Mouse (Mus musculus) forebrain, embryonic 11.5 days (tissue): Measurements from ENCODE around the gene Tmem184a. TPM values are rescaled to one million over a fixed set of nuclear protein-coding genes. Genes with fewer than 3 reads are reported as not detected.

Experiments
- ATAC-seq: fragments of 200-750 bp; cut with Nextera tagmentation; replicated peaks from 2 replicates; pipeline ENCODE4 v1.8.0; 2017; ENCODE audit warnings: moderate TSS enrichment; ENCODE audit not compliant: low FRiP score
- DNase-seq: peaks from one replicate; pipeline ENCODE4 v3.0.0-alpha.2; 2017; ENCODE audit warnings: low spot score
- H3K27ac ChIP-seq: fragments of 300-500 bp; sonication (generic); 2 replicates; pipeline ENCODE4 v1.5.1; 2014; ENCODE audit warnings: low read depth, low read length
- H3K27me3 ChIP-seq: fragments of 300-500 bp; sonication (generic); 2 replicates; pipeline ENCODE4 v1.6.1; 2014; ENCODE audit warnings: mild to moderate bottlenecking, low read length, mixed read lengths; ENCODE audit not compliant: control insufficient read depth, insufficient read depth
- H3K36me3 ChIP-seq: fragments of 300-500 bp; sonication (generic); 2 replicates; pipeline ENCODE4 v1.6.1; 2014; ENCODE audit warnings: mild to moderate bottlenecking, low read length, moderate library complexity, mixed read lengths; ENCODE audit not compliant: control insufficient read depth, insufficient read depth
- H3K4me1 ChIP-seq: fragments of 300-500 bp; sonication (generic); replicated peaks from 2 replicates; pipeline ENCODE4 v1.6.1; 2014; ENCODE audit warnings: low read length, mixed read lengths; ENCODE audit not compliant: control insufficient read depth, insufficient read depth
- H3K4me2 ChIP-seq: fragments of 300-500 bp; sonication (generic); 2 replicates; pipeline ENCODE4 v1.6.1; 2014; ENCODE audit warnings: low read depth, mild to moderate bottlenecking, low read length, moderate library complexity, mixed read lengths; ENCODE audit not compliant: severe bottlenecking
- H3K4me3 ChIP-seq: fragments of 300-500 bp; sonication (generic); 2 replicates; pipeline ENCODE4 v1.5.1; 2014; ENCODE audit warnings: low read depth, low read length
- H3K9ac ChIP-seq: fragments of 300-500 bp; sonication (generic); 2 replicates; pipeline ENCODE4 v1.6.1; 2014; ENCODE audit warnings: low read length
- H3K9me3 ChIP-seq: fragments of 300-500 bp; sonication (generic); 2 replicates; pipeline ENCODE4 v1.6.1; 2016; ENCODE audit warnings: low read length, mixed read lengths; ENCODE audit not compliant: control insufficient read depth
- WGBS: fragments of 180-500 bp; shearing (Covaris S2); extraction: QIAGEN DNeasy Blood & Tissue Kit; methylation state at CpG from one replicate; pipeline ENCODE4 v1.1.7; 2014; 5-methylcytosine and 5-hydroxymethylcytosine counted together
- polyA plus RNA-seq: library from polyadenylated mRNA; unstranded; fragments of >200 nt; fragmentation: Nextera tagmentation; extraction: Ambion mirVana; gene quantifications from 2 replicates; pipeline ENCODE4 v1.2.1, GENCODE M21; 2014

Tmem184a gene
- polyA plus RNA-seq, 1 experiment from 2014 or later: 1.1 TPM

DNA sequence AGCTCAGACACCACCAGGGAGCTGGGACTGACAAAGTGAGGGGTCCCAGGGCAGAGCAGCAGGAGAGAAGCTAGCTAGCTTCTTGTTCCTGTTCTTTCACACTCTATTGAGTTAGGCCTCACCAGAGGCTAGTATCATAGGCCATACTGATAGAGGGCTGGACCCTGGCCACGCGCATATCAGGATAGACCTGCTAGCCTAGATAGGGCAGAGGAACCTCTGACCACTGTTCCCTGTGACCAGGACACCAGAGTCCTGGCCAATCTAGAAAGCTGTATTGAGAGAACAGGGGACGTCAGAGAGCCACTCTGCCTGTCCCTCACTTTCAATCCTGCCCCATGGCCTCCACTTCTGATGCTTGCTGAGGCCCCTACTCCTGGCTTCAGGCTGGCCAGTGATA is 1.7 kb downstream of the Tmem184a start:
- WGBS: 85% methylated on average over 3 of the region's 3 CpGs
- ATAC-seq (no peak), DNase-seq (peak; percentile 48)
- Histone ChIP-seq H3K4me2 (no peak overlapping the region), H3K4me3 (no peak overlapping the region), H3K4me1 (no peaks in the 10 kb centered on the region), H3K9ac (no peak overlapping the region), H3K9me3 (no peaks in the 10 kb centered on the region), H3K36me3 (no peaks in the 10 kb centered on the region; the same call in 1 of the 2 replicates), H3K27ac (no peak overlapping the region), H3K27me3 (no peaks in the 10 kb centered on the region; the same call in 1 of the 2 replicates)

DNA sequence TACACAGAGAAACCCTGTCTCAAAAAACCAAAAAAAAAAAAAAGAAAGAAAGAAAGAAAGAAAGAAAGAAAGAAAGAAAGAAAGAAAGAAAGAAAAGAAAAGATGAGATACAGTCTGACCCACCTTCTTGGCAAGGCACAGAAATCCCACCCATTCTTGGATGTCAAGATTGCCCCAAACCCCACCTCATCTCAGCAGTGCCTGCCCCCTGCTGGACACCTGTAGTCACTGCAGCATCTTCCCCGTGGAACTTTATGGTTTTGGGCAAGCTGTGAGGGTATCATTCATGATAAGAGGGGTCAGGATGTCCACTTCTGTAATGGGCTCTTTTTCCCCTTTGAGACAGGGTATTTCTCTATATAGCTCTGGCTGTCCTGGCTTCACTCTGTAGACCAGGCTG is 2.4 kb downstream of the Tmem184a start:
- H3K36me3 ChIP-seq: no peaks in the 10 kb centered on the region; the same call in 1 of the 2 replicates
- H3K9ac ChIP-seq: no peak overlapping the region
- no peaks in the 10 kb centered on the region for H3K4me1 ChIP-seq
- no peak overlapping the region for H3K4me2 ChIP-seq
- H3K9me3 ChIP-seq: no peaks in the 10 kb centered on the region
- WGBS: 14% methylated on average over 1 of the region's 1 CpGs
- ATAC-seq (no peak), DNase-seq (peak; percentile 57)
- no peak overlapping the region for H3K27ac ChIP-seq
- H3K27me3 ChIP-seq: no peaks in the 10 kb centered on the region; the same call in 1 of the 2 replicates
- H3K4me3 ChIP-seq: no peak overlapping the region

DNA sequence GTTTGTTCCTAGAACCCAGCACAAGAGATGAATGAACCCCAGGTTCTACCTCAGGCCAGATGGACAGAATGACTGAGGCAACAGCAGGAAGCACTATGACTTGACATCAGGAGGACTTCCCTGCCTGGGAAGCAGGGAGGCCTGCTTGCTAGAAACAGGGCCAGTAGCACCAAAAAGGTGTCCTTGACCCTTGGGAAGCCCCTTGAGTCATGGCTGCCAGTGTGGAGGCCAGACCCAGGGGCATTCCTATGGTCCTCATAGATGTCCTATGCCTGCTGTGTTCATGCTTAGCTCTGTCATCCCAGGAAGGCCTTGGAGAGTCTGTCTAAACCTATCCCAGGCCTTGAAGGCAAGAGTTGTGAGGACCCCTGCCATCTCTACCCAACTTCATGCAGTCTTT is 3.3 kb downstream of the Tmem184a start:
- Histone ChIP-seq H3K36me3 (no peaks in the 10 kb centered on the region), H3K4me3 (no peak overlapping the region), H3K4me1 (no peaks in the 10 kb centered on the region), H3K27ac (no peak overlapping the region), H3K27me3 (no peaks in the 10 kb centered on the region; the same call in 1 of the 2 replicates), H3K9ac (no peak overlapping the region), H3K4me2 (no peak overlapping the region), H3K9me3 (no peaks in the 10 kb centered on the region)
- ATAC-seq (no peak), DNase-seq (no peak)

DNA sequence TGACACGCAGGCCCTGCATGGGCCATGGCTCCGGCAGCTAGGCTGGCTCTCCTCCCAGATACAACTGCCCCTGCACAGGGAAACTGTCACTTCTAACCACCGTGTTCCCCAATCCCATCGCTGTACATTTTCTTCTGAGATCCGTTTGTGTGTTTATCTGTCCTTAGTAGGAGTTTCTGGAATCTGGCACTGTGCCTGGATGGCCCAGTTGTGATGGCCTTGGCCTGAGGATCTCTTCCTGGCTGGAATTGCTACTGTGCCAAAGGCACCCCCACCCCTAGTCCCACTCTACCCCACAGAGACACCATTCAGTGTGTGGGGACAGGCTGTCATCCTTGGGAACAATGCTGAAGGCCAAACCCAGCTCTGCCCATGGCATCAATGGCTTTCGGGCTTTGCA is 3.8 kb downstream of the Tmem184a start:
- H3K27ac ChIP-seq: no peak overlapping the region
- no peaks in the 10 kb centered on the region for H3K36me3 ChIP-seq
- no peaks in the 10 kb centered on the region; the same call in 1 of the 2 replicates for H3K27me3 ChIP-seq
- WGBS: 86% methylated on average over 6 of the region's 6 CpGs
- ATAC-seq (no peak), DNase-seq (no peak)
- no peaks in the 10 kb centered on the region for H3K4me1 ChIP-seq
- H3K9ac ChIP-seq: no peak overlapping the region
- no peak overlapping the region for H3K4me3 ChIP-seq
- H3K9me3 ChIP-seq: no peaks in the 10 kb centered on the region
- H3K4me2 ChIP-seq: no peak overlapping the region

DNA sequence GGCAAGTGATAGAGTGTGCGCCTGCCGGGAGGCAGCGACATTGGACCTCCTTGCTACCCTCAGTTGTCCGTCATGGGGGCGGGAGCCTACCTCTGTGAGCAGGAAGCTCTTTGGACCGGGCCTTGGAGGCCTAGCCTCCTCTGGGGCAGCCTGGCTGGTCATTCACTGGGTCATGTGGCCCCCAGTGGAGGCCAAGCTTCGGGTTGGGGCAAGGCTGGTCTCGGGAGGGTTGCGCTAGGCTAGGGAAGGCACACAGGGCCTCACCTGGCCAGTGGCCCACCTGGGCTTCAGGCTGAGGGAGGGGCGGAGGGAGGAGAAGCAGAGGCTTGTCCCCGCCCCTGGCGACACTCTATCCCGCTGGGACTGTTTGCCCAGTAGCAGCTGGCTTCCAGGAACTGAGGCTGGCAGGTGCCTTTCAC is 5.7 kb downstream of the Tmem184a start:
- no peak for ATAC-seq
- 11% methylated on average over 12 of the region's 13 CpGs for WGBS
- H3K4me3 ChIP-seq: no peak overlapping the region
- no peak overlapping the region for H3K4me2 ChIP-seq
- H3K36me3 ChIP-seq: no peaks in the 10 kb centered on the region
- H3K9ac ChIP-seq: no peak overlapping the region
- DNase-seq: peak; percentile 45
- H3K9me3 ChIP-seq: no peaks in the 10 kb centered on the region
- H3K27me3 ChIP-seq: no peaks in the 10 kb centered on the region; the same call in 1 of the 2 replicates
- H3K4me1 ChIP-seq: no peaks in the 10 kb centered on the region
- H3K27ac ChIP-seq: no peak overlapping the region

DNA sequence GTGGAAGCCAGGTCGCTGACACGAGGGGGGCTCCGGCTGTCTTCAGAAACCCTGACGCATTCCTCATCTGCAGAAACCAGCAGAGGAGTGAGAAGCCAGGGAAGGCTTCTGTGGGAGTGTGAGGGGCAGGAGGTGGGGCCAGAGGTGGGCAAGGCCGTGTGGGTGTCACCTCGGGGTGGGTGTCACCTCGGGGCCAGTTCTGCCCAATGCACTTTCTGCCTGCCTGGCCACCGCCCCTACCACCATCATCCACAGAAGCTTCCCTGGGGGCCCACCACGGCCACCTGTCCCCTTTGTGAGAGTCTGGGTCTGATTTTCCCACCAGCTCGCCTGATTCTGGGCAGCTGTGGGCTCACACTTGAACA is 6.6 kb downstream of the Tmem184a start:
- DNase-seq: no peak
- no peak overlapping the region for H3K4me3 ChIP-seq
- H3K4me1 ChIP-seq: no peaks in the 10 kb centered on the region
- no peak overlapping the region for H3K4me2 ChIP-seq
- WGBS: 48% methylated on average over 10 of the region's 10 CpGs
- no peaks in the 10 kb centered on the region for H3K9me3 ChIP-seq
- H3K36me3 ChIP-seq: no peaks in the 10 kb centered on the region
- no peaks in the 10 kb centered on the region; the same call in 1 of the 2 replicates for H3K27me3 ChIP-seq
- no peak overlapping the region for H3K27ac ChIP-seq
- no peak for ATAC-seq
- no peak overlapping the region for H3K9ac ChIP-seq

DNA sequence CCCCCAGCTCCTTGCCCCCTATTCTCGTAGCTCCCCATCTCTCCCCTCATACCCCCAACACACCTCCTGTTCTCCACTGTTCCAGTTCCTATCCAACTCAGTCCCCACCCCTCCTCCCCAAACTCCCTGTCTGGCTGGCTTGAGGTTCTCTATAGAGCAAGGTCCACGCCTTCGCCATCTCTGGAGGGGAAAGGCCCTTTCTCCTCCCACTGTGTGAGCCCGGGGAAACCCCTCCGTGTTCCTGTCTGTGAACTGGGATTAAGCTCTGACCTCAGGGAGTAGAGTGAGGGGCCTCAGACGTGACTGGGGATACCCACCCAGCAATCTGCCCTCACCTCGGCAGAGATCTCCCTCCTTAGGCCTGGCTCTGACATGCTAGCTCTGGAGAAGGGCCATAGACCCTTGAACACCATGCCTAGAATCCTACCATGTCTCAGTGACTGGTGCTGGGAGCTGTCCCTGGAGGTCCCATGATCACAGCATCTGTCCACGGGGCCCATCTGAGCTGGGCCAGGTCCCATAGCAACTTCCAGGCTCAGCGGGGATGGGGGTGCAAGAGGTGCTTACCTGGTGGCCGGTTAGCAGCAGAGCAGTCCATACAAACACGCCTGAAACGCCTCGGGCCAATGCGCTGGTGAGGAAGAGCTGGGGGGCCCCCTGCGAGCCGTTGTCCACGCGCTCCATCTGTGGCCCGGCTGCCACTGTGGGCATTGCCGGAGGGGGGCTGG is 7.2 kb downstream of the Tmem184a start:
- ATAC-seq (no peak), DNase-seq (peak; percentile 49)
- Histone ChIP-seq H3K4me1 (no peaks in the 10 kb centered on the region), H3K9me3 (no peaks in the 10 kb centered on the region), H3K4me3 (no peak overlapping the region), H3K4me2 (no peak overlapping the region), H3K9ac (no peak overlapping the region), H3K36me3 (no peaks in the 10 kb centered on the region), H3K27ac (no peak overlapping the region), H3K27me3 (no peaks in the 10 kb centered on the region; the same call in 1 of the 2 replicates)
- WGBS: 74% methylated on average over 20 of the region's 20 CpGs

DNA sequence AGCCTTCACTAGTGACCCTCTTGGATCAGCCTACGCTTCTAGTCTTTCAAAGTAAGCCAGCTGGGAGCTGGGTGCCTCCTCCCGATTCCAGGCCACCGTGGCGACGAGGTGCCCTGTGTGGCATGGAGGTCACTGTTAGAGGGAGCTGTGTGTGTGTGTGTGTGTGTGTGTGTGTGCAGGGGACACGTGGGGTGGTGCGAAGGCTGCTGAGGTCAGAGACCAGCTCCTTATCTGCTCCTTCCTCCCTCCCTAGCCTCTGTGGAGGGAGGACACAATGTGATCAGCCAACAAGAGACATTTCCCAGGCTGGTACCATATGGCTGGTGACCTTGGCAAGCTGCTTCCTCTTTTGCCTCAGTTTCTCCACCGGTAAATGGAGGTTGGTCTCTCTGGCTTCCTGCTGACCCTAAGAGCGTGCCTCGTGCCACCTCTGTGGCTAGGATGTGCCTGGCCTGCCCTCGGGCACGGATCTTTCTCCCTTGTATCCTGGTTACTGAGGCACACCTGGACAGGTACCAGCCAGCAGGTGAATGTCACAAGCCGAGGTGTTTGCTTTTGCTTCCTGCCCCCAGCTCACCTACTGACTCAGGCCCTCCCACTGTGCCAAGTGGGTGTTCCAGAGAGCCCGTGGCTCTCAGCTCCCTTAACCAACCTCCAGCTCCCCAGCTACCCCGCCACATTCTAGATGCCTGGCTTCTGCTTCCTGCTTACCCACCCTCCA is 7.9 kb downstream of the Tmem184a start:
- Histone ChIP-seq H3K4me3 (no peak overlapping the region), H3K4me2 (no peak overlapping the region), H3K36me3 (no peaks in the 10 kb centered on the region), H3K9ac (no peak overlapping the region), H3K27me3 (no peaks in the 10 kb centered on the region; the same call in 1 of the 2 replicates), H3K4me1 (no peaks in the 10 kb centered on the region), H3K27ac (no peak overlapping the region), H3K9me3 (no peaks in the 10 kb centered on the region)
- ATAC-seq (no peak), DNase-seq (peak; percentile 45)
- WGBS: 81% methylated on average over 15 of the region's 15 CpGs
